In the genomic region with DNA sequence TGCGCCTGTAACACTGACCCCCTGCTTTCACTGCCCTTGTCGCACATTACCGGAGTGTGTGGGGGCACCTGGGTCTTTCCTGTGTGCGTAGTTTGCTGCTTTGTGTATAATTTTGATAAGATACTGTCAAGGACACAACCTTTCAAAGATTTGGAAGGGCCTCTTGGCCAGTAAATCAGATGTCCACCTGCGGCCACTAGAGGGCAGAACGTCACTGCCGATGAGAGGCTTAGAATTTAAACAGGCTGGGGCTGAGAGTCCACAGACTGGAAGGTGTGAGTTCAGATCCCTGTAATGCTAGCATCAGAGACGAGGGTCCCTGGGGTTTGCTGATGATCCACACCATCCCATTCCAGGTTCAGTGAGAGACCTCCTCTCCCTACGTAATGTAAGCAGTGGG, we compare ENCODE assay signal across 8 mouse cellular contexts. TPM values are rescaled to one million over a fixed set of nuclear protein-coding genes. Genes with fewer than 3 reads are reported as not detected.
DNase-seq lines count a peak whose midpoint lies in the region; ATAC-seq and TF ChIP-seq lines count a peak whose summit lies in the region.

No protein-coding gene starts in this region.

- H3K9me3 ChIP-seq in kidney, embryonic 16.5 days (ENCODE audit: low read length) = no peaks in the 10 kb centered on the region
- H3K9me3 ChIP-seq in liver, embryonic 11.5 days (ENCODE audit: control insufficient read depth, low read length) = no peaks in the 10 kb centered on the region
- H3K9me3 ChIP-seq in stomach, postnatal 0 days (ENCODE audit: control insufficient read depth, low read length) = no peaks in the 10 kb centered on the region

- WGBS in kidney, embryonic 16.5 days = 38% methylated on average over 9 of the region's 9 CpGs
- WGBS in liver, embryonic 11.5 days = 28% methylated on average over 9 of the region's 9 CpGs
- 28% methylated on average over 9 of the region's 9 CpGs for WGBS in stomach, postnatal 0 days

- no peak overlapping the region for H3K4me3 ChIP-seq in kidney, embryonic 16.5 days (ENCODE audit: low read length)
- H3K4me3 ChIP-seq in liver, embryonic 11.5 days (ENCODE audit: low read depth, low read length) = no peak overlapping the region
- no peak overlapping the region for H3K4me3 ChIP-seq in myocyte
- no peak overlapping the region for H3K4me3 ChIP-seq in stomach, postnatal 0 days (ENCODE audit: low read depth, low read length)

- H3K9ac ChIP-seq in kidney, embryonic 16.5 days (replicated peaks; ENCODE audit: low read length) = no peak overlapping the region
- H3K9ac ChIP-seq in liver, embryonic 11.5 days (ENCODE audit: low read depth, low read length) = no peak overlapping the region
- no peak overlapping the region for H3K9ac ChIP-seq in stomach, postnatal 0 days (ENCODE audit: low read length)

- H3K79me2 ChIP-seq in myocyte (ENCODE audit: control insufficient read depth, insufficient read depth) = peaks cover 5% of the 10 kb centered on the region

- intact Hi-C loops in heart, postnatal 14 days (cut with DNase I) = loop anchor here (2.0 kb wide), 1 partner anchor 120 kb away; no protein-coding TSS in a partner anchor

- H3K27me3 ChIP-seq in kidney, embryonic 16.5 days (ENCODE audit: insufficient read depth, low read length) = no peaks in the 10 kb centered on the region
- no peaks in the 10 kb centered on the region for H3K27me3 ChIP-seq in liver, embryonic 11.5 days (replicated peaks; ENCODE audit: control insufficient read depth, insufficient read depth, low read length)
- no peaks in the 10 kb centered on the region for H3K27me3 ChIP-seq in myocyte (ENCODE audit: control insufficient read depth, insufficient read depth, insufficient read length)
- H3K27me3 ChIP-seq in stomach, postnatal 0 days (ENCODE audit: control insufficient read depth, insufficient read depth, low read length) = no peaks in the 10 kb centered on the region

- no peak overlapping the region for H3K4me2 ChIP-seq in kidney, embryonic 16.5 days (replicated peaks; ENCODE audit: low read depth, low read length)
- H3K4me2 ChIP-seq in liver, embryonic 11.5 days = no peak overlapping the region
- H3K4me2 ChIP-seq in myocyte (ENCODE audit: low read depth) = no peak overlapping the region
- H3K4me2 ChIP-seq in stomach, postnatal 0 days (replicated peaks; ENCODE audit: low read depth) = no peak overlapping the region

- DNase-seq in kidney, adult 18-20 months = peak; percentile 81
- peak; percentile 74 for DNase-seq in adipocyte (ENCODE audit: low spot score)
- DNase-seq in embryo, embryonic 10.5 days (ENCODE audit: low spot score) = peak; percentile 86
- DNase-seq in heart, postnatal 14 days = peak; percentile 82 to 87
- peak; percentile 75 for DNase-seq in liver, embryonic 11.5 days (ENCODE audit: low spot score)
- DNase-seq in stomach, postnatal 0 days (ENCODE audit: low spot score) = peak; percentile 74

- H3K36me3 ChIP-seq in kidney, embryonic 16.5 days (ENCODE audit: insufficient read depth, low read length) = peaks cover 52% of the 10 kb centered on the region
- H3K36me3 ChIP-seq in liver, embryonic 11.5 days (ENCODE audit: control insufficient read depth, insufficient read depth, low read length) = peaks cover 24% of the 10 kb centered on the region
- H3K36me3 ChIP-seq in myocyte (ENCODE audit: control insufficient read depth, insufficient read depth) = no peaks in the 10 kb centered on the region
- H3K36me3 ChIP-seq in stomach, postnatal 0 days (ENCODE audit: control insufficient read depth, insufficient read depth, low read length) = peaks cover 9% of the 10 kb centered on the region; the same call in 1 of the 2 replicates

- no peak overlapping the region for H3ac ChIP-seq in myocyte (ENCODE audit: control insufficient read depth, insufficient read length)

- no peak for TF ChIP-seq POLR2A in myocyte (IDR thresholded peaks at IDR 0.05; ENCODE audit: insufficient read length, low read depth)

- peaks cover 15% of the 10 kb centered on the region for H3K4me1 ChIP-seq in kidney, embryonic 16.5 days (ENCODE audit: insufficient read depth, low read length)
- peaks cover 18% of the 10 kb centered on the region for H3K4me1 ChIP-seq in liver, embryonic 11.5 days (replicated peaks; ENCODE audit: control insufficient read depth, insufficient read depth, low read length)
- no peaks in the 10 kb centered on the region for H3K4me1 ChIP-seq in stomach, postnatal 0 days (replicated peaks; ENCODE audit: control insufficient read depth, insufficient read depth)

- no peak for TF ChIP-seq EP300 in stomach, postnatal 0 days (optimal IDR thresholded peaks at IDR 0.05)

- TF ChIP-seq CTCF in stomach, postnatal 0 days (IDR thresholded peaks at IDR 0.05; ENCODE audit: low read depth) = peak; percentile 90

- H3K27ac ChIP-seq in kidney, embryonic 16.5 days (ENCODE audit: low read length) = no peak overlapping the region
- no peak overlapping the region for H3K27ac ChIP-seq in liver, embryonic 11.5 days (ENCODE audit: low read depth, low read length)
- H3K27ac ChIP-seq in stomach, postnatal 0 days (replicated peaks) = no peak overlapping the region

- ATAC-seq in kidney, embryonic 16.5 days (ENCODE audit: low FRiP score, low TSS enrichment) = no peak
- 0 out of 2 replicates have a peak, but pooled peaks have one; percentile 24 for ATAC-seq in liver, embryonic 11.5 days (replicated peaks; ENCODE audit: low FRiP score)
- no peak for ATAC-seq in stomach, postnatal 0 days (ENCODE audit: low FRiP score, low TSS enrichment)

TF ChIP-seq in myocyte, 11 proteins besides CTCF, POLR2A, EP300 and RAD21:
- no peak for TF ChIP-seq E2F4 (IDR thresholded peaks at IDR 0.05; ENCODE audit: insufficient read depth)
- peak; percentile 12 for TF ChIP-seq POLR2AphosphoS2 (IDR thresholded peaks at IDR 0.05; ENCODE audit: insufficient read length, low read depth)

RNA-seq across cellular contexts. Expression of a gene that starts 13.5 kb away (rescaled TPM):
- polyA plus RNA-seq in kidney, embryonic 16.5 days (2015; fragmentation: Nextera tagmentation; extraction: Ambion mirVana) = 352 and 369 TPM in 2 replicates
- total RNA-seq in heart, postnatal 14 days (2021) = 10 to 100 TPM; 46.0 to 53.7 TPM
- polyA plus RNA-seq in liver, embryonic 11.5 days (2014; fragmentation: Nextera tagmentation; extraction: Ambion mirVana) = 146 and 163 TPM in 2 replicates
- 123 TPM for polyA plus RNA-seq in myocyte (2012; fragmentation: generic; extraction: Trizol)
- 157 and 176 TPM in 2 replicates for polyA plus RNA-seq in stomach, postnatal 0 days (2015; fragmentation: Nextera tagmentation; extraction: Ambion mirVana)

RNA-seq across cellular contexts. Expression of a gene that starts 16.0 kb away (rescaled TPM):
- 42.4 and 44.9 TPM in 2 replicates for polyA plus RNA-seq in kidney, embryonic 16.5 days (2015; fragmentation: Nextera tagmentation; extraction: Ambion mirVana)
- 10 to 100 TPM; 11.1 to 11.4 TPM for total RNA-seq in heart, postnatal 14 days (2021)
- polyA plus RNA-seq in liver, embryonic 11.5 days (2014; fragmentation: Nextera tagmentation; extraction: Ambion mirVana) = 12.0 and 12.4 TPM in 2 replicates
- polyA plus RNA-seq in myocyte (2012; fragmentation: generic; extraction: Trizol) = 12.9 TPM
- polyA plus RNA-seq in stomach, postnatal 0 days (2015; fragmentation: Nextera tagmentation; extraction: Ambion mirVana) = 33.6 and 37.4 TPM in 2 replicates

RNA-seq across cellular contexts. Expression of a gene that starts 16.3 kb away (rescaled TPM):
- 85.2 and 86.3 TPM in 2 replicates for polyA plus RNA-seq in kidney, embryonic 16.5 days (2015; fragmentation: Nextera tagmentation; extraction: Ambion mirVana)
- total RNA-seq in heart, postnatal 14 days (2021) = 10 to 100 TPM; 27.7 to 33.7 TPM
- 60.9 and 63.0 TPM in 2 replicates for polyA plus RNA-seq in liver, embryonic 11.5 days (2014; fragmentation: Nextera tagmentation; extraction: Ambion mirVana)
- 66.1 TPM for polyA plus RNA-seq in myocyte (2012; fragmentation: generic; extraction: Trizol)
- 43.0 and 44.1 TPM in 2 replicates for polyA plus RNA-seq in stomach, postnatal 0 days (2015; fragmentation: Nextera tagmentation; extraction: Ambion mirVana)

RNA-seq across cellular contexts. Expression of a gene that starts 25.1 kb away (rescaled TPM):
- polyA plus RNA-seq in kidney, embryonic 16.5 days (2015; fragmentation: Nextera tagmentation; extraction: Ambion mirVana) = 93.7 and 114 TPM in 2 replicates
- total RNA-seq in heart, postnatal 14 days (2021) = 10 to 100 TPM; 72.0 to 76.7 TPM
- 33.2 and 33.8 TPM in 2 replicates for polyA plus RNA-seq in liver, embryonic 11.5 days (2014; fragmentation: Nextera tagmentation; extraction: Ambion mirVana)
- 67.2 TPM for polyA plus RNA-seq in myocyte (2012; fragmentation: generic; extraction: Trizol)
- 76.1 and 76.9 TPM in 2 replicates for polyA plus RNA-seq in stomach, postnatal 0 days (2015; fragmentation: Nextera tagmentation; extraction: Ambion mirVana)

RNA-seq across cellular contexts. Expression of a gene that starts 25.8 kb away (rescaled TPM):
- polyA plus RNA-seq in kidney, embryonic 16.5 days (2015; fragmentation: Nextera tagmentation; extraction: Ambion mirVana) = 12.9 and 13.8 TPM in 2 replicates
- 10 to 100 TPM; 27.2 to 28.3 TPM for total RNA-seq in heart, postnatal 14 days (2021)
- 7.3 and 8.7 TPM in 2 replicates for polyA plus RNA-seq in liver, embryonic 11.5 days (2014; fragmentation: Nextera tagmentation; extraction: Ambion mirVana)
- polyA plus RNA-seq in myocyte (2012; fragmentation: generic; extraction: Trizol) = 10.2 TPM
- 3.4 and 3.8 TPM in 2 replicates for polyA plus RNA-seq in stomach, postnatal 0 days (2015; fragmentation: Nextera tagmentation; extraction: Ambion mirVana)
